Mouse (Mus musculus) cerebellum, adult 2 months (tissue): ENCODE data around the gene Adra1b.

Source experiments
- CTCF ChIP-seq: fragments of 200-500 bp; IDR thresholded peaks from 2 replicates; pipeline ENCODE4 v1.5.1; 2011; ENCODE audit warnings: low read depth, mild to moderate bottlenecking, control low read depth, low read length, moderate library complexity, borderline replicate concordance; ENCODE audit not compliant: insufficient read depth
- POLR2A ChIP-seq: fragments of 200-500 bp; IDR thresholded peaks from 2 replicates; pipeline ENCODE4 v1.6.1; 2011; ENCODE audit warnings: low read length, control low read depth, borderline replicate concordance; ENCODE audit not compliant: insufficient read depth

DNA sequence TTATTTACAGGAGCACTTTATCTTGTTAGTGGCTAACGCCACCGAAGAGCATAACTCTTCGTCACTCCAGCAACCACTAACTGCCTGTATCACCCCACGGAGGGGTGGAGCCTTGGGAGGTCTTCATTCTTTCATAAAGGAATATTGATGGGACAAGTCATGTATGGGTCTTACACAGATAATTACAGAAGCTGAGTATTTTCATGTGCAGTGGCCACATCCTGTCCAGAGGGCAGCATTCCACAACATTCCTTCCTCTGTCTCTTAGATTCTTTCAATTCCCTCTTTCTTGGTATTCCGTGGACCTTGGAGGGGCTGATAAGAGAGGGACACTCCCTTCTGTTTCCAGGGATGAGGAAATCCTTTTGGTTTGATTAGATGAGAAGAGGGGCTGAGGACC is 28.7 kb upstream of the Adra1b start:
- TF ChIP-seq POLR2A, result no peak
- TF ChIP-seq CTCF, result no peak
